Mouse (Mus musculus): ENCODE measurements around the gene Tnfsf8. TPM values are rescaled to one million over a fixed set of nuclear protein-coding genes. Genes with fewer than 3 reads are reported as not detected.

Tnfsf8 gene
- polyA plus RNA-seq, 1 experiment from 2014 or later, result not detected

DNA sequence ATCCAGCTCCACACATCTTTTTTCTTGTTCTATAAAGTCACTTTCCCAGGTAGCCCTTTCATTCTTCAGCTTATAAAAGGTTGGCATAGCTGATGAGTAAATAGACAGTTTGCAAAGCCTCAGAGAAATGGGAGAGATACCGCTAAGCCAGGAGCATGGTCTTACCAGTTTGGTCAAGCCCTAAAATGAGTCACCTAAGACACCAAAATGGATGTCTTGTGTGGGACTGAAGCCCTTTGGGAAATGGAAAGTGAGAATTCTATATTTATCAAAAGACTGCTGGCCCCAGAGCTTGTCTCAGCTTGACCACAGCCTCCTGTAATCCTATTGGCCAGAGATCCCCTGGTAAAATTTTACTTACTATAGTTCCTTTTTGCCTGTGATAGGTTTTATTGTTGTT lies 9.5 kb upstream of the Tnfsf8 start:
- Histone ChIP-seq H3K4me2 (replicated peaks; ENCODE audit: low read depth, low read length) (no peak overlapping the region), H3K4me1 (replicated peaks; ENCODE audit: control insufficient read depth, insufficient read depth, low read length) (no peaks in the 10 kb centered on the region), H3K4me3 (ENCODE audit: low read depth, low read length) (no peak overlapping the region), H3K36me3 (ENCODE audit: control insufficient read depth, insufficient read depth, low read length) (no peaks in the 10 kb centered on the region), H3K9me3 (ENCODE audit: control insufficient read depth, low read length) (no peaks in the 10 kb centered on the region), H3K9ac (ENCODE audit: low read depth, low read length) (no peak overlapping the region), H3K27ac (ENCODE audit: low read depth, low read length) (no peak overlapping the region), H3K27me3 (ENCODE audit: control insufficient read depth, insufficient read depth, low read length) (no peaks in the 10 kb centered on the region)
- ATAC-seq (ENCODE audit: low FRiP score) (no peak), DNase-seq (ENCODE audit: low spot score) (no peak)
- WGBS, result 97% methylated on average over 1 of the region's 1 CpGs

DNA sequence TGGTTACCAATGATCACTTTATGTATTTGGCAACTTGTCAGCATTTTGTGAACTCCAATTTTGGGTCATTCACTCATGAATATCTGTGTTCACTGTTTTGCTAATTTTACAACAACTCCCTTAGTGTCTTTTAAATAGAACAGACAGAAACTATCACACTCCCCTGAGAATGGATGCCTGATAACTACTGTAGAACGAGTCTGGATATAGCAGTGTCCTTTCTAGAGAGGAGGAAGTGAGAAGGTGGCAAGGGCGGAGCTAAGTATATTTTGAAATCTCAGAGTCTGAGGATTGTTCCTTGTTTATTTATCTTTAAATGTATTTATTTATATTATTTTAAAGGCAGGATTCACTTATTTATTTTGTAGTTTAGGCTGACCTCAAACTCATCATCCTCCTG lies 7.6 kb upstream of the Tnfsf8 start:
- no peak overlapping the region for H3K9ac ChIP-seq (ENCODE audit: low read depth, low read length)
- DNase-seq (ENCODE audit: low spot score) (no peak), ATAC-seq (ENCODE audit: low FRiP score) (no peak)
- no peak overlapping the region for H3K4me3 ChIP-seq (ENCODE audit: low read depth, low read length)
- WGBS, result 79% methylated on average over 2 of the region's 2 CpGs
- no peak overlapping the region for H3K4me2 ChIP-seq (replicated peaks; ENCODE audit: low read depth, low read length)
- H3K27me3 ChIP-seq (ENCODE audit: control insufficient read depth, insufficient read depth, low read length), result no peaks in the 10 kb centered on the region
- H3K36me3 ChIP-seq (ENCODE audit: control insufficient read depth, insufficient read depth, low read length), result no peaks in the 10 kb centered on the region
- H3K9me3 ChIP-seq (ENCODE audit: control insufficient read depth, low read length), result no peaks in the 10 kb centered on the region
- no peaks in the 10 kb centered on the region for H3K4me1 ChIP-seq (replicated peaks; ENCODE audit: control insufficient read depth, insufficient read depth, low read length)
- H3K27ac ChIP-seq (ENCODE audit: low read depth, low read length), result no peak overlapping the region

DNA sequence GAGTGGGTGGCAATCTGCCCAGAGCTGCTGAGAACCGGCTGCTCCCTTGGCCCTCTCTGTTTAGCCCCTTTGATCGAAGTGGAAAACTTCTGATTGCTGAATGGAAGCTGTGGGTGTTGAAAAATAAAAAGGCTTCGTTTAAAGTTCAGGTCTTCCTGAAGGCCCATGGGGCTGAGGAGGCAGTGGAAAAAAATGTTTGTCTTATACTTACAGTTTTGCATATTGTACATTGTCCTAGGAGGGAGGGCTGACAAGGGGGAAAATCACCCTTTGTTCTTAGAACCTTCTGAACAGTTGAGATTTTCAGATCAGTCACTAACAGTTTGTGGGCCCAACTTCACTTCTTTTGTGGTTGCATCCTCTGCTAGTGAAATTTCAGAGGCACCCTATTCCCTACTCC lies 1.8 kb upstream of the Tnfsf8 start:
- DNase-seq (ENCODE audit: low spot score) (no peak), ATAC-seq (ENCODE audit: low FRiP score) (no peak)
- Histone ChIP-seq H3K4me2 (replicated peaks; ENCODE audit: low read depth, low read length) (no peak overlapping the region), H3K27ac (ENCODE audit: low read depth, low read length) (no peak overlapping the region), H3K27me3 (ENCODE audit: control insufficient read depth, insufficient read depth, low read length) (no peaks in the 10 kb centered on the region), H3K4me1 (replicated peaks; ENCODE audit: control insufficient read depth, insufficient read depth, low read length) (no peaks in the 10 kb centered on the region), H3K9ac (ENCODE audit: low read depth, low read length) (no peak overlapping the region), H3K9me3 (ENCODE audit: control insufficient read depth, low read length) (no peaks in the 10 kb centered on the region), H3K4me3 (ENCODE audit: low read depth, low read length) (no peak overlapping the region), H3K36me3 (ENCODE audit: control insufficient read depth, insufficient read depth, low read length) (no peaks in the 10 kb centered on the region)
- WGBS, result 75% methylated on average over 3 of the region's 3 CpGs

DNA sequence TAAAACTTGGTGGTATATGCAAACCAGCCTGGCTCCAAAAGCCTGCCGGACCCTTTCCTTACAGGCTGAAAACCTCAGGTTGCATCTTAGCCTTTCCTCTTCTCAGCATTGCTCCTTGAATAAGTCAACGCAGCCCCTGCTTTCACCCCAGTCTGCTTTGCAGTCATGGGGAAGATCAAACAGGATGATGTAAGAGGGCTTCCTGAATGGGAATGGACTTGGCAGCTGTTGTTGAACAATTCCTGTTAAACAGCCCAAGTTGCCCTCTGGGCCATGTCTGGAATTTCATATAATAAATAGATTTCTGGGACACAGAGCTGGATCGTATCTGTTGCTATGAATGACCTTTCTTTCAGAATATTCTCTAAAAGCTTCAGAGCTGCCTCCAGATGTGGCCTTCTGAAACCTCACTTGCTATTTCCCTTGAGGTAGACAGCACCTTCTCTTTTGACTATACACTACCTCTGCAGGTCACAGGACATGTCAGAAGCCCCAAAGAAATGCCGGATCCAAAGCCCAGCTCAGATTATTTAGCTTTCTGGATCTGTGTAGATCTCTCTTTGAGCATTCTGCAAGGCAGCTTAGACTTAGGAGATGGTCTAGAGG lies 1.0 kb upstream of the Tnfsf8 start:
- Histone ChIP-seq H3K27ac (ENCODE audit: low read depth, low read length) (no peak overlapping the region), H3K4me2 (replicated peaks; ENCODE audit: low read depth, low read length) (no peak overlapping the region), H3K4me3 (ENCODE audit: low read depth, low read length) (no peak overlapping the region), H3K9ac (ENCODE audit: low read depth, low read length) (no peak overlapping the region), H3K9me3 (ENCODE audit: control insufficient read depth, low read length) (no peaks in the 10 kb centered on the region), H3K36me3 (ENCODE audit: control insufficient read depth, insufficient read depth, low read length) (no peaks in the 10 kb centered on the region), H3K4me1 (replicated peaks; ENCODE audit: control insufficient read depth, insufficient read depth, low read length) (no peaks in the 10 kb centered on the region), H3K27me3 (ENCODE audit: control insufficient read depth, insufficient read depth, low read length) (no peaks in the 10 kb centered on the region)
- 77% methylated on average over 4 of the region's 4 CpGs for WGBS
- DNase-seq (ENCODE audit: low spot score) (no peak), ATAC-seq (ENCODE audit: low FRiP score) (no peak)

DNA sequence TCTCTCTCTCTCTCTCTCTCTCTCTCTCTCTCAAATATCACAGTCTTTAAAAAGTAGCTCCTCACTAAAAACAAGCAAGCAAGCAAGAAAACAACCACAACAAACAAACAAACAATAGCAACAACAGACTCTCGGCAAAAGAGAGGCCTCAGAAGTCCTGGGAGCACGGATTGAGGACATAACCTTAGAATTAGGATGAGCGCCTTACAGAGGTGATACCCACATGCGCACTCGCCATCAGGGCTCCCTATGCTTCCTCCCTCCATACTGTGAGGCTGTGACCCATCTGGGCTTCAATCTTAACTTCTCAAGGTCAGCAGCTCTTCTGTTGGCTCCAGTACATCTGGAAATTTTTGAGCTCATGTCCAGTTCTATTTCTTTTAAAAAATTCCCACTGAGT lies 911 bp downstream of the Tnfsf8 start:
- no peak overlapping the region for H3K4me2 ChIP-seq (replicated peaks; ENCODE audit: low read depth, low read length)
- no peak overlapping the region for H3K9ac ChIP-seq (ENCODE audit: low read depth, low read length)
- H3K9me3 ChIP-seq (ENCODE audit: control insufficient read depth, low read length), result no peaks in the 10 kb centered on the region
- no peaks in the 10 kb centered on the region for H3K4me1 ChIP-seq (replicated peaks; ENCODE audit: control insufficient read depth, insufficient read depth, low read length)
- no peaks in the 10 kb centered on the region for H3K36me3 ChIP-seq (ENCODE audit: control insufficient read depth, insufficient read depth, low read length)
- no peak overlapping the region for H3K4me3 ChIP-seq (ENCODE audit: low read depth, low read length)
- no peak for ATAC-seq (ENCODE audit: low FRiP score)
- no peak overlapping the region for H3K27ac ChIP-seq (ENCODE audit: low read depth, low read length)
- no peaks in the 10 kb centered on the region for H3K27me3 ChIP-seq (ENCODE audit: control insufficient read depth, insufficient read depth, low read length)
- no peak for DNase-seq (ENCODE audit: low spot score)
- 78% methylated on average over 5 of the region's 5 CpGs for WGBS

DNA sequence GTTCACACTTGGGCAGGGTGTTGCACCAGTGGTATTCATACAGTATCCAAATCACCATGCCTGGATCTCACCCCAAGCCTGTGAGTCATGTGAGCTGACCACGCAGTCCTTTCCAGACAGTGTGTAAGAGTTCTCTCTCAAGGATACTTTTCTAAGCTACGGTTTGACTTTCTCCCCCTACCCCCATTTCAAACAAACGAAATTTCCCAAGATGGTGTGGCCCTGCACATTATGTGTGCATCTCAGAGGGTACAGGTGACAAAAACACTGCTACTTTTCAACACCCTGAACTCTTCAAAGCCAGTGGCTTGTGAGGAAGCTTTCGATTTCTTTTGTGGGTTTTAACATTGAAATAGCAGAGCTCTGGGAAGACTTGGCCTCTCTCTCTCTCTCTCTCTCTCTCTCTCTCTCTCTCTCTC lies 1.4 kb downstream of the Tnfsf8 start:
- Histone ChIP-seq H3K4me1 (replicated peaks; ENCODE audit: control insufficient read depth, insufficient read depth, low read length) (no peaks in the 10 kb centered on the region), H3K4me2 (replicated peaks; ENCODE audit: low read depth, low read length) (no peak overlapping the region), H3K27ac (ENCODE audit: low read depth, low read length) (no peak overlapping the region), H3K27me3 (ENCODE audit: control insufficient read depth, insufficient read depth, low read length) (no peaks in the 10 kb centered on the region), H3K36me3 (ENCODE audit: control insufficient read depth, insufficient read depth, low read length) (no peaks in the 10 kb centered on the region), H3K4me3 (ENCODE audit: low read depth, low read length) (no peak overlapping the region), H3K9me3 (ENCODE audit: control insufficient read depth, low read length) (no peaks in the 10 kb centered on the region), H3K9ac (ENCODE audit: low read depth, low read length) (no peak overlapping the region)
- ATAC-seq (ENCODE audit: low FRiP score) (no peak), DNase-seq (ENCODE audit: low spot score) (no peak)
- WGBS, result 88% methylated on average over 4 of the region's 4 CpGs

DNA sequence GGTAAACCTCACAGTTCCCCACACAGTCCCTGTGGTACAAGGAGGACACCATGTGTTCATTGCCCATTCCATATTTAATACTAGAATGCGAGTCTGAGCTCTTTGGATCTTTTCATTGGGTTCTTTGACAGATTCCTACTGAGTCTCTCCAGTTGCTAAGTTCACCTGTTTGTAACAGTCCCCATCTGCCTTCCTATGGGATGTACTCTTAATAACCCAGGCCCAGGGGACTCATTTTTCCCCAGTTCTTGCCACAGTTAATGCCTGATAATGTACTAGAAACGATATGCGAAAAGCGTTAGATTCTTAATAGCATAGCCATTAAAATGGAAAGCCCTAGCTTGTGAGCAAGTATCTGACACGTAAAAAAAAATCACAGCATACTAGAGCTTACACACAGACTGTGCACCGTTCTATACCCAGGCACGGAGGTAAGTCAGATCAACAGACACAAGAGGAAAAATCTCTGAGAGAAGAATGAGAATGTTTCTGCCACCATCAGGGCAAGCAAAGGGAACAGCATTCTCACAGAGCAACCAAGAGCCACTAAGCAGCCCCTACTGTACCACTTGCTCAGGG lies 2.4 kb downstream of the Tnfsf8 start:
- Histone ChIP-seq H3K9me3 (ENCODE audit: control insufficient read depth, low read length) (no peaks in the 10 kb centered on the region), H3K4me2 (replicated peaks; ENCODE audit: low read depth, low read length) (no peak overlapping the region), H3K9ac (ENCODE audit: low read depth, low read length) (no peak overlapping the region), H3K27ac (ENCODE audit: low read depth, low read length) (no peak overlapping the region), H3K4me1 (replicated peaks; ENCODE audit: control insufficient read depth, insufficient read depth, low read length) (no peaks in the 10 kb centered on the region), H3K4me3 (ENCODE audit: low read depth, low read length) (no peak overlapping the region), H3K27me3 (ENCODE audit: control insufficient read depth, insufficient read depth, low read length) (no peaks in the 10 kb centered on the region), H3K36me3 (ENCODE audit: control insufficient read depth, insufficient read depth, low read length) (no peaks in the 10 kb centered on the region)
- DNase-seq (ENCODE audit: low spot score) (no peak), ATAC-seq (ENCODE audit: low FRiP score) (no peak)
- 89% methylated on average over 7 of the region's 7 CpGs for whole genome bisulfite sequencing

DNA sequence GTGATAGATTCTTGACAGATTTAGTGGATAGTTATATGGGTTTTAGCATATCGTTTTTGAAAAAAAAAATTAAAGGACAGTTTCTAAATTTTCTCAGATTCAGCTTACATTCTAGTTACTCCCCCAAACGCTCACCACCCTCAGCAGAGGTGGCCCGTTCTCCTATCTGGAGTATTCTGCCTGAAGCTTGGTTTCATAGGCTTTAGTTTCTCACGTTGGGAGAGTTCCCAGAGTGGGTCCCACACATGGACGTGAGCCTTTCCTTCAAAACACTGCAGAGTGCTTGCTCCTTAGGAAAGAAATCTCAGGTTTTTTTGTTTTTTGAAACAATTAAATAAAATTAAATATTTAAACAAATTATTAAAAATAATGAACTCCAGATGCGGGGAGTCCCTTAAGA lies 4.4 kb downstream of the Tnfsf8 start:
- Histone ChIP-seq H3K9me3 (ENCODE audit: control insufficient read depth, low read length) (no peaks in the 10 kb centered on the region), H3K4me1 (replicated peaks; ENCODE audit: control insufficient read depth, insufficient read depth, low read length) (no peaks in the 10 kb centered on the region), H3K4me2 (replicated peaks; ENCODE audit: low read depth, low read length) (no peak overlapping the region), H3K4me3 (ENCODE audit: low read depth, low read length) (no peak overlapping the region), H3K36me3 (ENCODE audit: control insufficient read depth, insufficient read depth, low read length) (no peaks in the 10 kb centered on the region), H3K27ac (ENCODE audit: low read depth, low read length) (no peak overlapping the region), H3K9ac (ENCODE audit: low read depth, low read length) (no peak overlapping the region), H3K27me3 (ENCODE audit: control insufficient read depth, insufficient read depth, low read length) (no peaks in the 10 kb centered on the region)
- DNase-seq (ENCODE audit: low spot score) (no peak), ATAC-seq (ENCODE audit: low FRiP score) (no peak)
- 86% methylated on average over 6 of the region's 6 CpGs for WGBS

DNA sequence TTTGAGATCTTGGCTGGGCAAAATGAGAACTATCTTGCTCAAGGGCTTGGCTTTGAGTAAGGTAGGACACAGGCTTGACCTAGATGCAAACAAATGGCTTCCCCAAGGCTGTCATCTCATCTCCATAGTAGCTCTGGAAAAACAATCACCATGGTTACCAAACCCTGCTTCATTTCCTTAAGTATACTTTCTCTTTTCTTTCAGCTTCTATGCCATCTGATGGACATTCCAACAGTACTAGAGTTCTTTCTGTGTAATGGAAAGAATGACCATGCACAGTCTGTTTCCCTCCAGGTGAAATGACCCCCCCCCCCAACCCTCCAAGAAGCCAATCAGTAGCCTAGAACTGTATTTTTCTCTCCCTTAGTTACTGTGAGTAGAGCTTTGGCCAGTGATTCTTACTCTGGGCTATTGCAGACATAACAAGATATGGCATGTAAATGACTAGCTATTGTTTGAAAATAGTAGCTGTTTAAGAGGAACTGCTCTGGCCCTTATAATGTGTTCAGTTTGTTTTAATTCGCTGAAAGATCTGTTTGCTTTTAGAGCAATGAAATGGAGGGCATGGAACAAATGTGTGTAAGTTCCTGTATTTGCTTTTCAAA lies 7.3 kb downstream of the Tnfsf8 start:
- no peaks in the 10 kb centered on the region for H3K4me1 ChIP-seq (replicated peaks; ENCODE audit: control insufficient read depth, insufficient read depth, low read length)
- H3K27me3 ChIP-seq (ENCODE audit: control insufficient read depth, insufficient read depth, low read length), result no peaks in the 10 kb centered on the region
- no peaks in the 10 kb centered on the region for H3K9me3 ChIP-seq (ENCODE audit: control insufficient read depth, low read length)
- H3K4me2 ChIP-seq (replicated peaks; ENCODE audit: low read depth, low read length), result no peak overlapping the region
- DNase-seq (ENCODE audit: low spot score) (no peak), ATAC-seq (ENCODE audit: low FRiP score) (no peak)
- no peaks in the 10 kb centered on the region for H3K36me3 ChIP-seq (ENCODE audit: control insufficient read depth, insufficient read depth, low read length)
- no peak overlapping the region for H3K27ac ChIP-seq (ENCODE audit: low read depth, low read length)
- WGBS, result 74% methylated on average over 1 of the region's 1 CpGs
- no peak overlapping the region for H3K9ac ChIP-seq (ENCODE audit: low read depth, low read length)
- no peak overlapping the region for H3K4me3 ChIP-seq (ENCODE audit: low read depth, low read length)

Data from hindbrain, embryonic 11.5 days (tissue).